Mouse (Mus musculus): Measurements from ENCODE around the gene Parp8. TPM values are rescaled to one million over a fixed set of nuclear protein-coding genes. Genes with fewer than 3 reads are reported as not detected.
A peak's percentile ranks its signal among the peaks of the same experiment; 100 is the strongest.
"Not testable (repeated sequence)": the region's sequence is repeated elsewhere in the genome, so short reads cannot be mapped to it uniquely, and the experiment has no call there.

Parp8 gene
- total RNA-seq, 2 experiments from 2014 or later: 58.6 to 59.2 TPM

GRCm38 (mm10) chr13:116969650-116970049, 55.7 kb downstream of the Parp8 start:
- no peak for DNase-seq (ENCODE audit: low spot score in 2 of 2)

- DNase-seq (ENCODE audit: low spot score in 2 of 2): no peak
Measured at GRCm38 (mm10) chr13:116968906-116969305, 56.4 kb downstream of the Parp8 start.

- no peak for DNase-seq (ENCODE audit: low spot score in 2 of 2)
Measured at GRCm38 (mm10) chr13:116967459-116967858, 57.9 kb downstream of the Parp8 start.

DNA sequence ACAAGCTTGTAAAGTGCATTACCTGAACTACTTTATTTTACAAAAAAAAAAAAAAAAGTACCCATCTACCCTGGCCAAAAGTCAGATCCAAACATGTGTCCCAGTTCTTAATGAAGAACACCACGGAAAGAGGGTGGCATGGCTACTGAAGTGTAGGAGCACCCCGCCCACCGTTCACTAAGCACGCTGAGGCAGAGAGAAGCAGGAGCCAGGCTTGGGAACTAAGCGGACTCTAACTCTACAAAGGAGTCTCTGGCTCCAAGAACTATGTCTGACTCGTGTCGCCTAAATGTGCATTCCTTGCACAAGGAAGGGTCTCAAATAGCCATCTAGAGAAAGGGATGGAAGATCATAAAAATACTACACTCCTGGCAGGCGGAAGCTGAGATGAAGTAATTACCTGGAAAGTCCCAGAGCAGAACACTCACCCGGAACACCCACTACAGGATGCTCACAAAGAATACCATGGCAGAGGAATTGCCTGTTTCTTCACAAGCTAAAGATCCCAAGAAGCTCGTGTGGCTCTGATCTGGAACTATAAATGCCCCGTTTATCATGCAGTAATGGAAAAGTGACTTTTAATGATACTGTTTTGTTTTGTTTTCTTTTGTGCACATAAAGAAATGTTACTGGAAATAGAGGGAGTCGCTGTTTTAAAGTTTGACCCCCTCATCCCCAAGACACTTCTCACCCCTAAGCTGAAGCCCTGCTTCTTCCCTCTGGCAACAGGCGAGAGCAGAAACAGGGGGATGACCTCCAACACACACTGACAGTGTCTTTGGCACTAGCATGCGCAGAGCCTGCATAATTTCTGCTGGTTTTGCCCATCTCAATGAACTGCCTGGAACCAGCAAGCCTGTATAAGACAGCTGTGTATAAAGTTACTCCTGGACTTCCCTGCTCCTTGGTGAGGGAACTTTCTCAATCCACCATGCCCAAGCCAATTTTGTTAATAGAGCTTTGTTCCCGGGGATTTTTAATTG, 62.6 kb downstream of the Parp8 start:
- no peak for DNase-seq (ENCODE audit: low spot score in 2 of 2)

DNA sequence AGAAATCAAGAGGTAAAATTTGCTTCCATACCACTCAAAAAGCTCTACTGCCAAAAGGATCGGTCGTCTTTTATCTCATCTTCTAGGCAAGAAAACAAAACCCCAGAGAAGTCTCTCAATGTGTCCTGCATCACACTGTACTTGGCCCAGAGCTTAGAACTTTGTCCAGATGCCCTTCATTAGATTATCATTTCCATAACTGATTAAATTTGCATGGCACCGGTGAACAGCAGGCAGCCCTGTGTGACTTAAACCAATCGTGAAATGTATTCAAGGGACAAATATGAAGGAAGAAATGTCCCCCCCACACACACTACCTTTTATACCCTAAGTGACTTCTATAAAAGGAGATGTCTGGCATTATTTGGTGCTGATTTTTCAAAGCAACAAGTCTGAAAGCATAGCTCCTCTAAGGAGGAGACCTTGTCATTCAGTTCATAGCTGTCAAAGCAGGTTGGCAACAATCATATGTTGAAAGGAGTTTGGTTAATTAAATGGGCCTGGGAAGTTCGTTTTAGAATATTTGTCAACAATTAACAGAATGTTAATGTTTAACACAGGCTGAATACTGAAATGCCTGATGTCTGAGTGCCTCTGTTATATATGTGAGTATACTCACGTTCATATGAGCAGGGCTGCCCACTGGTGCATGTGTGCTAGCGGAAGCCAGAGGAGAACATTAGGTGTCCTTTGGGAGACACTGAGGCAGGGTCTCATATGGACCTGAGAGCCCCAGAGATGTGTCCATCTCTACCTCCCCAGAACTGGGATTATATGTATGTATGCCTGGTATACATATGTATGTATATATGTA, 66.4 kb downstream of the Parp8 start:
- DNase-seq (ENCODE audit: low spot score in 2 of 2): no peak

DNA sequence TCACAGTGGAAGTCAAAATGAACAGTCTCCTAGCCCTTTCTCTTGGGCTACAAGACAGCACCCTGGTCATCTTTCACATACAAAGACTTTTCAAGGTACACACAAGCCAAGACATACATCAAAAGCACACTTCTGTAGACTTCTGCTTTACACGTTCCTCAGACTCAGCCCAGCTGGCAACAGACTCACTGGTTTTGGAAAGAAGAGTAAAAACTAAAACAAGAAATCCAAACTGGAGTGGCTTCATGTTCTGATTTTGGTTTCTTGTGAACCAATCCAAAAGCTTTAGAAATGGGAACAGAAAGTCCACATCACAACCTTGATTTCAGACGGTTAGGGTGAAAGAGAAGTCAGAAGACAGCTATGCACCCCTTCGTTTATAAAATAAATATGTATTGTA, 67.8 kb downstream of the Parp8 start:
- DNase-seq (ENCODE audit: low spot score in 2 of 2): no peak

DNA sequence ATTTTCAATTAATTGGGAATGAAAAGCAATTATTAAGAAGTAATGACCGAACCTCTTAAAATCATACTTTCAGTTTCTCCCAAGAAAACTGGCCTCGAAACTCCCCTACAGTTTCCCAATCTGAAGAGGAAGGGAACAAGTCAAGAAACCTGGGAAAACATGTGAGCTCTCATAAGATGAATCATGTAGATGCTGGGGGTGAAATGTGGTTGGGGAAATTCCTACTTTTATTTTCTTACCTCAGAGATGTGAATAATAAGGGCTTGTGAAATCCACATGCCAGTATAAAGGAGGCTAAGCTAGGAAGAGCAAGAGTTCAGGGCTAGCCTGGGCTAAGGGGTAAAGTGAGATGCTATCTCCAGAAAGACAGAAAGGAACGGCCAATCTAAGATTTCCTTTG, 74.0 kb downstream of the Parp8 start:
- no peak for DNase-seq (ENCODE audit: low spot score in 2 of 2)

- DNase-seq (ENCODE audit: low spot score in 2 of 2): no peak
Measured at GRCm38 (mm10) chr13:116949527-116949926, 75.8 kb downstream of the Parp8 start.

- DNase-seq (ENCODE audit: low spot score in 2 of 2): no peak
Measured at GRCm38 (mm10) chr13:116949056-116949455, 76.3 kb downstream of the Parp8 start.

GRCm38 (mm10) chr13:116948299-116948659, 77.1 kb downstream of the Parp8 start:
- DNase-seq (ENCODE audit: low spot score in 2 of 2): no peak

- no peak for DNase-seq (ENCODE audit: low spot score in 2 of 2)
Measured at GRCm38 (mm10) chr13:116947611-116948298, 77.6 kb downstream of the Parp8 start.

- DNase-seq (ENCODE audit: low spot score in 2 of 2): no peak
Measured at GRCm38 (mm10) chr13:116946566-116946965, 78.8 kb downstream of the Parp8 start.

GRCm38 (mm10) chr13:116941280-116942015, 83.9 kb downstream of the Parp8 start:
- DNase-seq (ENCODE audit: low spot score in 2 of 2): no peak

- DNase-seq (ENCODE audit: low spot score in 2 of 2): no peak
Measured at GRCm38 (mm10) chr13:116940761-116941160, 84.6 kb downstream of the Parp8 start.

DNA sequence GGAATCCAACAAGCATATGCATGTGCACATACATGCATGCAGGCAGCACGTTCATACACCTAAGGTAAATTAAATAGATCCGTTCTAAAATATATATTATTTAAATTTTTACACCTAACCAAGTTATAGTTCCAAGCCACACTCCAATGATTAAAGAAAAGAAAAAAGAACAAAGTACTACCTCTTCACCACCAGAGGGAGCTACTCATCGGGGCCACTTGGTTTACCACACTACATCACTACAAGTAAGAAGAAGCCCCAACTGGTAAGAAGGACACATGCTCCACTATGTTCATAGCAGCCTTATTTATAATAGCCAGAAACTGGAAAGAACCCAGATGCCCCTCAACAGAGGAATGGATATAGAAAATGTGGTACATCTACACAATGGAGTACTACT, 88.3 kb downstream of the Parp8 start:
- DNase-seq (ENCODE audit: low spot score in 2 of 2): not testable (repeated sequence)

DNA sequence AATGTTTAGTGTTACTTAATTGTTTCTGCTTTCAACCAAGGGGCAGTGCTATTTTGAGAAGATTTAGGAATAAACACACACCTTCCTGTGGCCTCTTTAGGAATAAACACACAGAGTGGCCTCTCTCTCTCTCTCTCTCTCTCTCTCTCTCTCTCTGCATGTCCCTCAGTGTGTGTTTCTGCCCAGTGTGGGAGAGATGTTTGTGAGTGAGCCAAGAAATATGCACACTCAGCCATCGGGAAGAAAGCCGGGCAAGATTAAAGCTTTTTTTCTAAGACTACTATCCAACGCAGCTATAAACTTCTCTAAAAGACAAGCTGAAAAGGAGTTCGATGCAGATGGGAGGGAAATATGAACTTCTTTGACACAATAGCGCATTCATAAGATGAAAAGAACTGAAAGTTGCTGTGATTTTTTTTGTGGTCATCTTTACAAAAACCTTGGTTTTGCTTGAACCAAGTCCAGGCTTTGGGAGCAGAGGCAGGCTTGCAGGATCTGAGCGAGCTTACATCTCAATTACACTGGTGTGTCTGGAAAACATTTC, 107.9 kb downstream of the Parp8 start:
- DNase-seq (ENCODE audit: low spot score in 2 of 2): no peak

DNA sequence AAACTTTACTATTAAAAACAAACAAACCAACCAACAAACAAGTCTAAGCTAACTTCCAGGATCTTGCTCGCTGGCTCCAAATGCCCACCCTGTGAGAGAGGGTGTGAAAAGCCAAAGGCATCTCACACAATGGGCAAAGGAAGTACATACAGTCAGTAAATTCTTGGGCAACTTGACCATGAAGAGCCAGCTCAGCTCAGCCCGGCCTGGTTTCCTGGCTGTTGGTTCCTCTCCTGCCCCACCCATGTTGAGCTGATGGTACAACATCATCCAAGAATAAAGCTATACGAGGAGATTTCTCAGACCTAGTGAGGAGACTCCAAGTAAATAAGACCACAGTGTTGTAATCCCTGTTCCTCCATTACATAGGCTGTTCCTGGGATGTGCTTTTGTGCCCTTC, 117.1 kb downstream of the Parp8 start:
- DNase-seq (ENCODE audit: low spot score in 2 of 2): no peak

GRCm38 (mm10) chr13:116903394-116903793, 121.9 kb downstream of the Parp8 start:
- DNase-seq (ENCODE audit: low spot score in 2 of 2): no peak

DNA sequence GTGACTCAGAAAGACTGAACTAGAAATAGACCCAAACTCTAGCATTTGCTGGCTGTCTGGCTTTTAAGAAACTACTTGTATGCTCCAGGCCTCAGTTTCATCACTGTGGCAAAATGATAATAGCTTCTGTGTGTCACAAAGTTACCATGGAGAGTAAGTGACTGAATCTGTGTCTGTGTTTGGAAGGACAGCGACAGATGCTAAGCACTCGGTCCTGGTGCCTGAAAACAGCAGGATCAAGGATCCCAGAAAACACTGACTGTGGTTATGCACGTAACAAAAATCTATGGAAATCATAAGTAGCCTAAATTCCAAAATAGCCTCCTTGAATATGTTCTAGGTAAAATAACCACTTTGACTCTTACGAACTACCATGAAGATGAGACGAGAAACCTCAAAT, 126.9 kb downstream of the Parp8 start:
- DNase-seq (ENCODE audit: low spot score in 2 of 2): no peak

GRCm38 (mm10) chr13:116897711-116898110, 127.6 kb downstream of the Parp8 start:
- peak in 1 of 2 experiments; percentile 15 for DNase-seq (ENCODE audit: low spot score in 2 of 2)
